Mouse (Mus musculus): Measurements from ENCODE around the gene Gtf3c5.

Gtf3c5 gene

DNA sequence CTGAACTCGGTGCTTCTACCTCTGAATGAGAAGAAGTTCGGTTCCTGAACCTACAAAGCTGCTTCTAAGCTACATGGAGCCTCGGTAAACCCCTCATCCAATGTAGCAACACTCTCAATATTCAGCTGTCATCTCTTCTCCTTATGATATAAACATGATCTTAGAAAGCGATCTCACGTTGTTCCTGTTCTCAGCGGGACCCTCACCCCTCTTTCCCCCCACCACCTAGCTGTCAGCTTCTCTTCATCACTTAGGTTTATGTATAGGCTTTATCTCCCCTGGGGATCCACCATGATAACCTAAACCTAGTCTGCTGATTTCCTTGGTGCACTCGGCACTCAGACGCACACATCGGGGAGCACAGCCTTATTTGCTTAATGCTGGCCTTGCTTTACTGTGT lies at the start of gene Gtf3c5:
Gene Gtf3c5 (minus strand): TSS at position 101 of the 400 bp plus-strand sequence.
- DNase-seq (ENCODE audit: low spot score in 2 of 2), result no peak

DNA sequence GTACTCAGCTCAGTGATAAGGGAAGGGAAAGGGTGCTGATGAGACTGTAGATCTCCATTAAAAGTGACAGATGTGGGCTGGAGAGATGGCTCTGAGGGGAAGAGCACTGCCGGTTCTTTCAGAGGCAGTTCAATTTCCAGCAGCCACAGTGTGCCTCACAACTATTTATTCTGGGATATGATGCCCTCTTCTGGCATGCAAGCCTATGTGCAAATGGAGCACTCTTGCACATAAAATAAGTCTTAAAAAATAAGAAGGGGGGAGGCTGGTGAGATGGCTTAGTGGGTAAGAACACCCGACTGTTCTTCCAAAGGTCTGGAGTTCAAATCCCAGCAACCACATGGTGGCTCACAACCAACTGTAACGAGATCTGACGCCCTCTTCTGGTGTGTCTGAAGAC lies 49.6 kb upstream of the Gtf3c5 start:
- DNase-seq (ENCODE audit: low spot score in 2 of 2), result no peak

DNA sequence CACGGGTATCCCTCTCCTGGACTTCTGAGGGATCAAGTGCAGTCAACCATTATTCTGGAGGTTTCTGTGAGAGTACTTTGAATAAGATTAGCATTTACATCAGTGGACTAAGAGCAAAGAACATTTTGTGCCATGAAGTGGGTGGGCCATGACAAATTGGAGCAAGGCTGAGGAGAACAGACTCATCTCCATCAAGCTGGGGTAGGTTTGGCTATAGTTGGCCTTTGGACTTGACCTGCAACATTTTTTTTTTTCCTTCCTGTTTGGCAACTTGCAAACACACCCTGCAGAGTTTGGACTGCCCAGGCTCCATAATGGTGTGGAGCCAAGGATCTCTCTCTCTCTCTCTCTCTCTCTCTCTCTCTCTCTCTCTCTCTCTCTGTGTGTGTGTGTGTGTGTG lies 49.1 kb upstream of the Gtf3c5 start:
- DNase-seq (ENCODE audit: low spot score in 2 of 2), result no peak

DNA sequence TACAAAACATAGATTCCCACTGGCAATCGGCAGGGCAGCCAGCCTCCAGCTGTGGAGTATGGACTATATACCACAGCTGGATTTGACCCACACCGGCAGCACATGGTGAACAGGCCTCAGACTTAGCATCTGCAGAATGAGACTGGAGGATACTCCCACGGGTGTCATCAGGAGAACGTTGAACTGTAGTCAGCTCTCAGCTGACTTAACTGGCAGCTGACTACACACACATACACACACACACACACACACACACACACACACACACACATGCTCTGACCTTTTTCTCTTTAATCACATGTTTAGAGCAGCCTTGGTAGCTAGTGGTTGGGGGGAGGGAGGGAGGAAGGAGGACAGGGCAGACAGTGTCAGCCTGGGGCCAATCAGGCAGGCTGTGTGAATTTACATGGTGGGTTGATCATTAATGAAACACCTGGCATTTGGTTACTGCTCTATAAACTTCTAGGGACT lies 46.4 kb upstream of the Gtf3c5 start:
- DNase-seq (ENCODE audit: low spot score in 2 of 2), result no peak

DNA sequence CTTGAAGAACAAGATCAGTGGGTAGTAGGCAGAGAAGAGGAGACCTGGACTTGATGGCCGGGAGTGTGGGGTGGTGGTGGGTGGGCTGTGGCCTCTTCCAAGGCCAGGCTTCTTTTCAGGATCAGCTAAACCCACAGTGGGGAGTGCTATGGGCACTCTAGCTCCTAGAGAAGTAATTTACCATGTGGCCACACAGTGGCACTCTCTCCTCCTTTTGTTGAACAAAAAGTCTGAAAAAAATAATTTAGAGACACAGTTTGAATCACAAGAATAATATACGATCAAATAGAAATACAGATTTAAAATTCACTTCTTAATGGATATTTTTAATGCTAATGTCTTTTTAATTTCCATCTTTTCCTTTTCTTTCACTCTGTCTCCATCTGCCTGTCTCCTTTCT lies 44.5 kb upstream of the Gtf3c5 start:
- no peak for DNase-seq (ENCODE audit: low spot score in 2 of 2)

DNA sequence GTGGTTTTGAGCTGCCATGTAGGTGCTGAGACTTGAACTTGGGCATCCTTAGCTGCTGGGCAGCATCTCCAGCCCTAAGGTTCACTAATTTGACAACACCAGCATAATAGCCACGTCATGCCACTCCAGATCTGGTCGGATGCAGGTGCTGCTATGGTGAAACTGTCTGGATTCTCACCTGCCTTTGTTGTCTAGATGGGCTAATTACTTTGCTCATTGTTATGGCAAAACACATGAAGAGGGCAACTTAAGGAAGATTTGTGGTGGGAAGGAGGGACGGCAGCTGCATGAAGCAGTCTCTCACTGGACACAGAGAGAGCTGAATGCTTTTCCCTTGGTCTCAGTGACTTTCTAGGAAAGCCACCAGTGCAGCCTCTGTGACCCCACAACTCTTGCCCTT lies 42.5 kb upstream of the Gtf3c5 start:
- DNase-seq (ENCODE audit: low spot score in 2 of 2), result no peak

DNA sequence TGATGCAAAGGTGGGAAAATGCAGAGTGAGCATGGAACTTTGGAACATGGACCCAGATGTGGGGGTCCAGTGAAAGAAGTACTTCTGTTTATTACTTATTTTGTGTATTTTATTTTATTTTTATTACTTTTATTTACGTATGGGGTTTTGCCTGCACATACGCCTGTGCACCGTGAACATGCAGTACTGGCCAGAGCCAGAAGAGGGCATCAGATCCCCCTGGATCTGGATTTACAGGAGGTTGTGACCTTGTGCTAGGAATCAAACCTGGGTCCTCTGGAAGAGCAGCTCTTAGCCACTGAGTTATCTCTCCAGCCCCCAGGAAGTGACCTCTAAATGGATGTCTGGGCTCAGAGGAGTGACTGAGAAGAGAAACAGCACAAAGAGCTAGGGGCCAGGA lies 41.3 kb upstream of the Gtf3c5 start:
- no peak for DNase-seq (ENCODE audit: low spot score in 2 of 2)

DNA sequence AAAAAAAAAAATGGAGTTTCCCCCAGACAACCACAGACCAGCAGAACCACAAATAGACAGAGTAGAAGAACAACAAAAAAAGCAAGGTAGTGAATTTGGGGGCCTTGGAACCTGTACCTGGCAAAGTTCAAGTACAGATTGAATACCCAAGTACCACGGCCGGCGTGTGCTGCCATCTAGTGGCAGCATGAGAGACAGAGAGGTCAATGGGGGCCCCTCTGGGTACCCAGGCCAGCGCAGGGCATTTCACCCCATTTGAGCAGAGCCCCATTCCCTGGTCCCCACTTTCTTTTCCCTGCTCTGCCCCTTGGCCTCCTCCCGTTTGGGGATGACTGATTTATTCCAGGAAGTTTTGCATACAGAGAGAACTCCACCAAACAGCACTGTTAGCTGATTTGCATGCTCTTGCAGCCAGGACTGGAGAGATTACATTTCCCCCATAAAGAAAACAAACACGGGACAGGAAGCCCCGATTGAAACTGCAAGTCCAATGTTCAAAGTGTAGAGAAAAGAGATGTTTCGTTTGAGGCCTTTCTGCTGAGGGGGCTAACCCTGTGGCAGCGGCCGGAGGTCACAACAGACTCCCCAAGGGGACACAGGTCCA lies 39.1 kb upstream of the Gtf3c5 start:
- DNase-seq (ENCODE audit: low spot score in 2 of 2), result no peak

DNA sequence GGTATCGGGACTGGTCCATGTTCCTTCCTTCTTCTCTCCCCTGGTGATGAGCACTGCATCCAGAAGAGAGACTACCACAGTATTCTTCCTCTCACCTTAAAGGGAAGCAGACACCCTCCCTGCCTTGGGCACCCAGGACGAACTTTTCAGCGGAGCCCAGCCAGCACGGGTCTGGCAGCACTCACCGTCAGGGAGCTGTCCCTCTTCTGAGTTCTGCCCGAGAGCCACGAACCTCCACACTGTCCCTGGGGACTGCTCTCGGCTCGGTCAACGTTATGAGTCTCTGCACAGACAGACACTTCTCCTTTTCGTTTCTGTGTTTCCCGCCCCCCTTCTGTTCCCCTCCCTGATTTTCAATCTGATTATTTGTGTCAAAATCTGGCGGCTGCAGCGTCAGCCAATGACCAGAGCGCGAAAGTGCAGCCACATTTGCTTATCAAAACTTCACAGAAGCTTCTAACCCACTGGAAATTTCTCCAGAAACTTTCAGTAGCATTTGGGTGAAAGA lies 38.2 kb upstream of the Gtf3c5 start, which contains the start of gene Gfi1b:
Gene Gfi1b (minus strand): TSS at position 319 of the 508 bp plus-strand sequence.
- DNase-seq (ENCODE audit: low spot score in 2 of 2), result no peak

DNA sequence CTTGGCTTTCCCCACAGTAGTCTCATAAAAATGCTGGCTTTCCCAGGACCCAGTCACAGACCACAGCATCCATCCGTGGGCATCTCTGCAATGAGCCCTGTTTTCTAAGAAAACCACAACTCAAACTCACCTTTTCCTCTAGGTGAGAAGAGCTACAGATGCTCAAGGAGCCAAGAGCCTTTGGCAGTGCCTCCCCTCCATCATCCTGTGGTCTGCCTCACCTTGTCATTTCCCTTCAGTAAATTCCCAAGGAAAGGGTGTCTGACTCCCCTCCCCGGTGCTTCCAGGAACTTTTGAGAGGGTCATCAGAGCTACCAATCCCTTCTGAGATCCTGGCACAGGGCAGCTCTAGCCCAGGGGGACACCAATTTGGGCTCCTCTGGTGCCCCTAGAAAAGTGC lies 37.6 kb upstream of the Gtf3c5 start:
- no peak for DNase-seq (ENCODE audit: low spot score in 2 of 2)

DNA sequence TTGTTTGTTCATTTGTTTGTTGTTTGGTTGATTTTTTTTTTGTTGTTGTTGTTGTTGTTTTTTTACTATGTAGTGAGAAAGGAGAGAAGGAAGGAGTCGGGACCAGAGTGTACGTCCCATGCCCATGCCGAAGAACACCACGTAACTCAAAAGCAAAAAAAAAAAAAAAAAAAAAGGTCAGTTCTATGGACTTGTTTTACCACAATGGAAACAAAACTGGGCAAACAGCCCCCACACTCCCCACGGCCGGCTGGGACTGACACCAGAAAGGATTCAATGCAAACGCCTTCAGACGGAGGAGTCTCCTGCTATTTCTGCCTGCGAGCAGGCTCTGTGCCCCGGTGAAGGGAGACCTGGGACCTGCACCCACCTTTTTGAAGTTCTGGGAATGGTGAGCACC lies 37.0 kb upstream of the Gtf3c5 start:
- no peak for DNase-seq (ENCODE audit: low spot score in 2 of 2)

DNA sequence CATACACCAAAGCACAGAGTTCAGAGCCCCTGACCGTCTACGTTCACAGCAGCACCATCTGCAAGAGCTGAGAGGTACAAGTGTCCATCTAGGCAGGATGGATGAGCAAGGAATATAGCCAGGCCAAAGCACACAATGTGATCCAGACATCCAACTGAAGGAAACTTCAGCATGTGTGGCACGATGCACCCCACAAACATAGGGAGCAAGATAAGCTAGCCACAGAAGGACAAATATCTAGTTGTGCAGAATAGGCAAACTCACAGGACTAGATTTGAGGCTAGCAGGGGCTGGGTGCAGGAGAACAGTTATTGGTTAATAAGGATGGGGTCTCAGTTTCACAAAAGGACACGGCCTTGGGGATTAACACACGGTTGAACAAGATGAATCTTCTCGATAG lies 35.8 kb upstream of the Gtf3c5 start:
- DNase-seq (ENCODE audit: low spot score in 2 of 2), result no peak

DNA sequence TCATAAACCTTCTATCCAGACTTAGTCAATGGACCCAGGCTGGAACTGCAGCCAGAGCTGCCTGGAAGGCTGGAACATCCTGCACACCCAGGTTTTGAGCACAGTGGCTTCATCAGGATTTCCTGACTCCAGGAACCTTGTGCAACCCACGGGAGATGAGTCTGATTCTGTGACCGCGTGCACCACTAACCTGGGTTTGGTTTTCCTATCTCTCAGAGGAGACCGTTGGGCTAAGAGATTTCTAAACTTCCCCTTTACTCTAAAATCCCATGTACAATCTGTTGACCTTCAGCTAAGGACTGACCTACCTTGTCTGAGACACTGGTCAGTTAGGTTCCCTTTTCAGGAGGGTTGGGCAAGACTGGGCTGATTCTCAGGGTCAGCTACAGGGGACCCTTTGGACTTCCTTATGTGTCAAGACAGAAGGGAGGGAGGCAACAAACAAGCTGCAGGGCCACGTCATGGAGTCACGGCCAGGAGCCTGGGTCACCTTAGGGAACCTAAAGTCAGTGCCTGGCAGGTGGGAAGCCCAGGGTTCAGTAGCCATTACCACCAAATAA lies 35.3 kb upstream of the Gtf3c5 start:
- DNase-seq (ENCODE audit: low spot score in 2 of 2), result no peak

DNA sequence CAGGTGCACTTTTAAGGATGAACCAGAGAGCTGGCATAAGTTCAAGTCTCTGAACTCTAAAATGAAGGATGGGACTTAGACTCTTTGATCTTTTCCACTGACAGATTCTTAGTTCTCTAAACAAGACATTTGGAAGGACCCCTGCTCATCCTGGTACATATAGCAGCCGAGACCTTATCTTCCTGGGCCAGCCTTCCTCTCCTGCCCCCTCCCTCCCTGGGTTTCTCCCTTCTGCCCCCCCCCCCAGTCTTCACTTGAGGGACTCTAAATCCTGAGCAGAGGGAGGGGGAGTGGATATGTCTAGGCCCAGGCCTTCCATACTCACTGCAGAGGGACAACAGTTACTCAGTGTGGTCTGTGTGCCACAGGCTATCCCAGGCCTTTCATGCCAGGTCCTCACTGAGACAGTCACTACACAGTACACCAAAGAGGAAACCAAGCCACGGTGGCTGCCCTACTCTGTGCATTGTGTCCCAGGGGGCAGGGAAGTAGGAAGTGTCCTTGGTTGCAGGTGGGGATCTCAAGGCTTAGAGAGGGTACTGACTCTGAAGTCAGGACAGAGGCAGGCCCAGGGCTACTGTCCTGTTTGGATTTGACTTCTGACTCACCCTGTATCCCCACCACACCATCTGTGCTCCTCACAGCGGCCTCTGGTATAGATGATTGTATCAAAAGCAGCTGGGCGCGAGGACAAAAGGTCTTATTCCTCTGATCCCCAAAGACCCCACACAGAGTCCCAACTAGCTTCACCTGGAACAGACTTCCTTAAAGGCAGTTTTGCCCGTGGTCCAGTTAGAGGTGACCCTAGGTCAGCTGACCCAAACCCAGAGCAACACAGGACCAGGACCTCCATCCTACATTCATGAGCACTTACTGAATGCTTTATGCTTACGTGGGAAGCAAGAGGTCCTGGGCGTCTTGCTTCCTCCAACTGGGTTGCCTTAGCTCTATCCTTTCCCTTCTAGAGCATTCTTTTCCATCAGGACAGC lies 34.2 kb upstream of the Gtf3c5 start:
- no peak for DNase-seq (ENCODE audit: low spot score in 2 of 2)

DNA sequence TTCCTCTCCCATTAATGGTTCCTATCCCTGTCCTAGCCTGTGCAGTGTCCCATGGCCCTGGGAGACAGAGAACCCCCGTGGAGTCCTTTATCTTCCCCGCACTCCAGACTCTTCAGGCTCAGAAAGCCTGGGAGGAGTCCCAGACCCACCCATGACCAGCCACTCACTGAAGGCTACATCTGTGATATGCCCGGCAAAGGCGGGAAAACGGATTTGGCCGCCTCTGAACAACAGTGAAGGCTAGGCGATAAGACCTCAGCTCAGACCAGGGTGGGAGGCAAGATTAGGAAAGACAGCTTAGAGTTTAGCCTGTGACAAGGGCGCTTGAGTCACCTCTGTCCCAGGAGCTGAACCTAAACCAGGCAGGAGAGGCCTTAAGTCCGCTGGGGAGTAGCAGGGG lies 33.3 kb upstream of the Gtf3c5 start:
- no peak for DNase-seq (ENCODE audit: low spot score in 2 of 2)

DNA sequence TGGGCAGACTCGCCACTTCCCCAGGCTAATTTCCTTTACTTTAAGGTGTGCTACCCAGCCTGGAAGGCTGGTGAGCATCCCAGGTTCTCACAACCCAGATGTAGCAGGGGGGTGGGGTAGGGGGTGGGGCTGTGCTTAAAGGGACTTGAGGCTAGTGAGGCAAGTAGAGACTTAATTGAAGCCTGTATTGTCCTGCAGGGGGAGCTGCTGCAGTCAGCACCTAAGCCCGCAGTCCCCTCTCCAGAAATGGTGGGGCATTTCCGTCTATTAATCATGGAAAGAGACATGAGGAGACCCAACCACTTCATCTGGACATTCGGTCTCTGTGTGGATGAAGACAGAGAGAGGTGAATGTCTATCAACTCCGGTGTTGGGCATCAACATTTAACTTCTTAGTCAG lies 32.8 kb upstream of the Gtf3c5 start:
- DNase-seq (ENCODE audit: low spot score in 2 of 2), result no peak

DNA sequence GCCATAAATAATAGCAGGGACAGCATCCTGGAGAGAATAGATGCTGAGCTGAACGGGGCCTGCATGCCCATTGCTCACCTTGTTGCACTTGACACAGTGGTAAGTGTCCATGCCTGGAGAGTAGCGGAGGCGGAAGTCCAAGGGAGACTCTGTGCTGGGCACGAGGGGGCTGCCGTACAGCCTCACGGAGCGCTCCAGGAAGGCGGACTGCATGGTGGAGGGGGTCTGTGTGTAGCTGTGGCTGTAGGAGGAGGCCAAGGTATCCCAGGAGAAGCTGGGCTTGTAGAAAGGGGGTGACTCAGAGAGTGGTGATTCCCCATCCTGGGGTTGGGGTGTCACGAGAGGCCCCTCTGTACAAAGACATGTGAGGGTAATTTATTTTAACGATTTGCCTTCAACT lies 30.0 kb upstream of the Gtf3c5 start:
- no peak for DNase-seq (ENCODE audit: low spot score in 2 of 2)

DNA sequence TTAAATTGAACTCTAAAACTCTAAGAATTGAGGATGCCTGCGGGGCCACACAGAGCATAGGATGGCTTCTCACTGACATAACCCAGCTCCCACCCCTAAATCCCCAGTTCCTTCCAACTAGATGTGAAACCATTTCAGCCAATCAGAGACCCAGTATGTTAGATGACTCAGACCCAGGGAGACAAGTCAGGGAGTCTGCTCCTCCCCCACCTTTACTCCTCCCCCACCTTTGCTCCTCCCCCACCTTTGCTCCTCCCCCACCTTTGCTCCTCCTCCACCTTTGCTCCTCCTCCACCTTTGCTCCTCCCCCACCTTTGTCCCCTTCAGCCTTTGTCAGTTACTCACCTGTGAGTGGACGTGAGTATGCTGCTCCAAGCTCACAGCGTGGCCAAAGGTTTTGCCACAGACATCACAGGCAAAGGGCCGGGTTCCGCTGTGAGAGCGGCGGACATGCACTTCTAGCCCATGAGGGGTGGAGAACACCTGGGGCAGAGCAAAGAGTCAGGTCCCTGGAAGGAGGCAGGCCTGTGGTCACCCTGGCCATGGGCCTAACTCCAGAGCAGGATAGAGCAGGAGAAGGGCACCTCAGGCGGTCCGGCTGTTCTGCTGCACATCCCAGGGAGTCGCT lies 29.0 kb upstream of the Gtf3c5 start:
- DNase-seq (ENCODE audit: low spot score in 2 of 2), result no peak

DNA sequence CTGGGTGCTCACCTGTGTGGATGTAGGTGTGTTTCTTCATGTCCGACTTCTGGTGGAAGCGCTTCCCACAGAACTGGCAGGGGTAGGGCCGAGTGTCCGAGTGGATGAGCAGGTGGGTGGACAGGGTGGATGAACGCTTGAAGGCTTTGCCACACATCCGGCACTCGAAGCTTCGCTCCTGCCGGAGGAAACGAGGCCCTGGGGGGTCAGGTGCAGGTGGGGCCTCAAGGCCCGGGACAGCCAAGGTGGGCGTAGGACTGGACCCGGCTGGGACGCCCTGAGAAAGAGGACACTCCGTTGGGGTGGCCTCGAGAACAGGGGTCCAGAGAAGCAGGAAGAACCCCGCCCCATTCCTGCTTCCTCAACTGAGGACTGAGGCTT lies 27.8 kb upstream of the Gtf3c5 start:
- DNase-seq (ENCODE audit: low spot score in 2 of 2), result no peak

DNA sequence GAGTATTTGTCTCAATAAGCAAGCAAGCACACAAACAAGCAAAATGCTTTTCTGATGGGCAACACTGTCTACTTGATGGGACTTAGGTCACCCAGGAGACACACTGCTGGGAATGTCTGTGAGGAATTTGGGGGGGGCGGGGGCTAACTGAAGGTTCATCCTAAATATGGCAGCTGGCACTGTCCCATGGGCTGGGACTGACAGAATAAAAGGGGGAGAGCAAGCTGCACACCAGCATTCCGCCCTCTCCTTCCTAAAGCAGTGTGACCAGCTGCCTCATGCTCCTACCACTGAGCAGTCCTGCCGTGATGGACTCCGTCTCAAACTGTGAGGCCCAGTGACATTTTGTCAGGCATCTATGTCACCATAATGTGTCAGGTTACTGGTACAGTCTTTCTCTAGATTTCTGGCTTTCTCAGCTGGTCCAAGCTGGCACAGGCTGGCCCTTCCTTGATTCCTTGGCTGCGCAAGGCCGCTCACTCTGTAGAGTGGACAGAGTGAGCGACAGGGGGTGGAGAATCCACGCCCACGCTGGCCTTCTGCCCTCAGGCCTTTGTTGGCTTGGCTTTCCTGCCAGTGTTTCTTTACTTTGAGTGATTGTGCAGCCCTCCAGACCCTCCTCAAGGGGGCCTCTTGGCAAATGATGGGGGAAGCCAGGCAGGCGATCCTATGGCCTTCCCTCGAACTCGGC lies 27.3 kb upstream of the Gtf3c5 start:
- no peak for DNase-seq (ENCODE audit: low spot score in 2 of 2)

DNA sequence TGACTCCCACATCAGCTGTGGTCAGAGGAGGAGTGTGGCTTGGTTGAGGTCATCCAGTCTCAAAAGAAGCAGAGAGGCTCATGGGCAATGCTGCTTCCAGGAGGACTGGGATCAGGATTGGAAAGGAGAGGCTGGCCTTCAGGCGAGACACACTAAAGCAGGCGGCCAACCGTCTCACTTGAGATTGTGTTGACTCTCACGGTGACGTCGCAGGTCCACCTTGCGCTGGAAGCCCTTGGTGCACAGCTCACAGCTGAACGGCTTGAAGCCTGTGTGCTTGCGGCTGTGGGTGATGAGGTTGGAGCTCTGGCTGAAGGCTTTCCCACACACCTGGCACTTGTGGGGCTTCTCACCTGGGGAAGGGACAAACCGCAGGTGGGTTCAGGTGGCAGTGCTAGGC lies 26.3 kb upstream of the Gtf3c5 start:
- no peak for DNase-seq (ENCODE audit: low spot score in 2 of 2)

Data from frontal cortex, postnatal 25 days (tissue).